7 mouse cellular contexts compared by ENCODE assay signal in the genomic region with DNA sequence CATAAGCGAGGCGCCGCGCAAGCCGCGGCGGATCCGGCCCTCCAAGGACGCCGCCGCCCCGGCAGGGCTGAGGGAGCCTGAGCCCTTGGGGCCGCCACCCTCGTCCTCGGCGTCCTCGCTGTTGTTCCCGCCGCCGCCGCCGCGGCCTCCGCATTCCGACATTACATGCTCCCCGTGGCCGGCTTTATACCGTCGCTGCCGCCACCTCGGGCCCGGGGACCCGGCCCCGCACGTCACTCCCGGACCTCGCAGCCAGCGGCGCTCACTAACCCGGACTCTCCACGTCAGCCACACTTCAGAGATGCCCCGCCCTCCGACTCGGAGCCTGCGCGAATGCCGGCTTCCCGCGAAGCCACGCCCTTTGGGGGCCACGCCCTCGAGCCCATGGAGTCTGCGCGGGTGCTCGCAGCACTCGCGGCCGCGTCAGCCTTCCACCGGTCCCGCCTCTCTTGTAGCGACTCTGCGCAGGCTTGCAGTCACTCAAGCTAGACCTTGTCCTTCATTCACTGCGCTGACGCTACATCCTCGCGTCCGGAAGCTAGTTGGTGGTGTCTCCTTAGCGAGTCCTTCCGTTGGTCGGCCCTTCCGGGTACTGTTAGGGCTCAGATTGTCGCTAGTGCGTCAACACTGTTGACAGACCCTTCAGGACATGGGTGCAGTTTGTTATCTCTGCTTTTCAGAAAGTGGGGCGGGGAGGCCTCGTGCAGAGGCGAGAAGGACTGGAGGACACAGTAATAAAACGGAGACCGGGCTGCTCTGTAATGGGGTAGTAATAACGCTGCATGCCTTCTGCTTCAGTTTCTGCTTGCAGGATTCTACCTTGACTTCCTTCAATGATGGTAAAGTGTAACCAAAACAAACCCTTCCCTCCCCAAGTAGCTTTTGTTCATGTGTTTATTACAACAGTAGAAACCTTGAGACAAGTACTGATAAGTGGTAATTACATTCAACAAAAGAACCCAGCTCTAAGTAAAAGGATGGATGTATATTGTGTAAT. TPM values are rescaled to one million over a fixed set of nuclear protein-coding genes. Genes with fewer than 3 reads are reported as not detected.
A peak's percentile ranks its signal among the peaks of the same experiment; 100 is the strongest.
DNase-seq lines count a peak whose midpoint lies in the region; ATAC-seq lines count a peak whose summit lies in the region.

Txndc11 (minus strand) TSS at position 303 of the 997 bp plus-strand sequence.

- no peaks in the 10 kb centered on the region for H3K9me3 ChIP-seq in embryonic facial prominence, embryonic 12.5 days
- no peaks in the 10 kb centered on the region for H3K9me3 ChIP-seq in limb, embryonic 11.5 days (ENCODE audit: control insufficient read depth, low read length)
- H3K9me3 ChIP-seq in midbrain, embryonic 14.5 days (ENCODE audit: control insufficient read depth, low read length), result no peaks in the 10 kb centered on the region

- H3K27ac ChIP-seq in embryonic facial prominence, embryonic 12.5 days, result peak within 1 kb of the TSS; percentile 85
- peak within 1 kb of the TSS; percentile 71; the same call in 1 of the 2 replicates for H3K27ac ChIP-seq in limb, embryonic 11.5 days (replicated peaks; ENCODE audit: low read depth, low read length)
- peak within 1 kb of the TSS; percentile 90 for H3K27ac ChIP-seq in midbrain, embryonic 14.5 days (replicated peaks; ENCODE audit: low read depth, low read length)

- peak within 1 kb of the TSS; percentile 82 for H3K4me3 ChIP-seq in embryonic facial prominence, embryonic 12.5 days
- peak within 1 kb of the TSS; percentile 87 for H3K4me3 ChIP-seq in limb, embryonic 11.5 days (ENCODE audit: low read depth, low read length)
- peak within 1 kb of the TSS; percentile 92 for H3K4me3 ChIP-seq in midbrain, embryonic 14.5 days (replicated peaks; ENCODE audit: low read depth, low read length)

- peak; percentile 100 for DNase-seq in adrenal gland, postnatal 25 days
- DNase-seq in heart, adult 11 months, result peak; percentile 100
- peak; percentile 100 for DNase-seq in kidney, adult 18-20 months
- DNase-seq in limb, embryonic 11.5 days (ENCODE audit: low spot score), result peak; percentile 99
- peak; percentile 100 for DNase-seq in midbrain, embryonic 14.5 days
- DNase-seq in spleen, adult 18-20 months, result peak; percentile 100

- peak; percentile 99 for ATAC-seq in embryonic facial prominence, embryonic 12.5 days (ENCODE audit: insufficient number of reproducible peaks, insufficient read depth, low FRiP score, low TSS enrichment)
- peak; percentile 98 for ATAC-seq in limb, embryonic 11.5 days (ENCODE audit: insufficient number of reproducible peaks, low FRiP score, low TSS enrichment, low read depth)
- peak; percentile 99 for ATAC-seq in midbrain, embryonic 14.5 days (ENCODE audit: low FRiP score, low TSS enrichment)

- H3K36me3 ChIP-seq in embryonic facial prominence, embryonic 12.5 days, result peaks cover 20% of the 10 kb centered on the region; the same call in 1 of the 2 replicates
- 0 out of 2 replicates have a peak, but pooled peaks cover 2% of the 10 kb centered on the region for H3K36me3 ChIP-seq in limb, embryonic 11.5 days (ENCODE audit: control insufficient read depth, insufficient read depth, low read length)
- H3K36me3 ChIP-seq in midbrain, embryonic 14.5 days (ENCODE audit: control insufficient read depth, insufficient read depth, low read length), result peaks cover 28% of the 10 kb centered on the region

- peak within 1 kb of the TSS; percentile 89 for H3K9ac ChIP-seq in embryonic facial prominence, embryonic 12.5 days
- peak within 1 kb of the TSS; percentile 89 for H3K9ac ChIP-seq in limb, embryonic 11.5 days (ENCODE audit: low read length)
- peak within 1 kb of the TSS; percentile 91 for H3K9ac ChIP-seq in midbrain, embryonic 14.5 days (replicated peaks; ENCODE audit: low read length)

- WGBS in embryonic facial prominence, embryonic 12.5 days, result under 1% methylated on average over 70 of the region's 80 CpGs
- under 1% methylated on average over 72 of the region's 80 CpGs for WGBS in limb, embryonic 11.5 days
- under 1% methylated on average over 79 of the region's 80 CpGs for WGBS in midbrain, embryonic 14.5 days

- H3K4me1 ChIP-seq in embryonic facial prominence, embryonic 12.5 days, result peaks cover 20% of the 10 kb centered on the region
- H3K4me1 ChIP-seq in limb, embryonic 11.5 days (ENCODE audit: control insufficient read depth, insufficient read depth, low read length), result peaks cover 5% of the 10 kb centered on the region
- H3K4me1 ChIP-seq in midbrain, embryonic 14.5 days (ENCODE audit: control insufficient read depth, insufficient read depth, low read length), result peaks cover 22% of the 10 kb centered on the region

- H3K27me3 ChIP-seq in embryonic facial prominence, embryonic 12.5 days, result no peaks in the 10 kb centered on the region
- no peaks in the 10 kb centered on the region for H3K27me3 ChIP-seq in limb, embryonic 11.5 days (ENCODE audit: control insufficient read depth, insufficient read depth, low read length)
- no peaks in the 10 kb centered on the region for H3K27me3 ChIP-seq in midbrain, embryonic 14.5 days (ENCODE audit: control insufficient read depth, insufficient read depth, low read length)

- H3K4me2 ChIP-seq in embryonic facial prominence, embryonic 12.5 days (replicated peaks), result peak within 1 kb of the TSS; percentile 68
- H3K4me2 ChIP-seq in limb, embryonic 11.5 days (ENCODE audit: low read depth, severe bottlenecking), result peak within 1 kb of the TSS; percentile 75
- H3K4me2 ChIP-seq in midbrain, embryonic 14.5 days (ENCODE audit: low read length), result peak within 1 kb of the TSS; percentile 62

RNA-seq across cellular contexts. Expression of gene Txndc11, which starts in this region (rescaled TPM):
- total RNA-seq in adrenal gland, postnatal 25 days (2021), result 43.9 and 44.1 TPM in 2 replicates
- polyA plus RNA-seq in embryonic facial prominence, embryonic 12.5 days (2016; fragmentation: Nextera tagmentation; extraction: Ambion mirVana), result 40.2 and 41.7 TPM in 2 replicates
- 33.7 and 39.9 TPM in 2 replicates for polyA plus RNA-seq in limb, embryonic 11.5 days (2014; fragmentation: Nextera tagmentation; extraction: Ambion mirVana)
- 28.7 and 34.6 TPM in 2 replicates for polyA plus RNA-seq in midbrain, embryonic 14.5 days (2014; fragmentation: Nextera tagmentation; extraction: Ambion mirVana)

Comparison
In these comparisons a context has a peak if more than half of its experiments do, and no peak if none do; other contexts are left out.
1. Peak in every context shown above with its lines: DNase-seq, ATAC-seq, H3K4me3 ChIP-seq and H3K27ac ChIP-seq.